Mouse (Mus musculus): ENCODE results near the gene Sun1. TPM values are rescaled to one million over a fixed set of nuclear protein-coding genes. Genes with fewer than 3 reads are reported as not detected.

The Sun1 gene
- 33.4 and 43.0 TPM in 2 replicates for total RNA-seq (2014; fragmentation: Nextera tagmentation)
- total RNA-seq (2017), result 23.3 and 33.9 TPM in 2 replicates

- ATAC-seq (replicated peaks; ENCODE audit: poor library complexity, severe bottlenecking), result peak; percentile 86
Observed at GRCm38 (mm10) chr5:139199995-139200769, at the start of gene Sun1. Gene Sun1, plus strand, starts transcription at chr5:139200637.

GRCm38 (mm10) chr5:139160899-139161298 lies 39.5 kb upstream of the Sun1 start:
- ATAC-seq (replicated peaks; ENCODE audit: poor library complexity, severe bottlenecking), result no peak

- no peak for ATAC-seq (replicated peaks; ENCODE audit: poor library complexity, severe bottlenecking)
Observed at GRCm38 (mm10) chr5:139161632-139162031, 38.8 kb upstream of the Sun1 start.

- no peak; the same call in 1 of the 2 replicates for ATAC-seq (replicated peaks; ENCODE audit: poor library complexity, severe bottlenecking)
Observed at GRCm38 (mm10) chr5:139166781-139167361, 33.6 kb upstream of the Sun1 start.

- no peak for ATAC-seq (replicated peaks; ENCODE audit: poor library complexity, severe bottlenecking)
Observed at GRCm38 (mm10) chr5:139167548-139167947, 32.9 kb upstream of the Sun1 start.

GRCm38 (mm10) chr5:139171929-139172328 lies 28.5 kb upstream of the Sun1 start:
- no peak for ATAC-seq (replicated peaks; ENCODE audit: poor library complexity, severe bottlenecking)

- no peak for ATAC-seq (replicated peaks; ENCODE audit: poor library complexity, severe bottlenecking)
Observed at GRCm38 (mm10) chr5:139174141-139174540, 26.3 kb upstream of the Sun1 start.

GRCm38 (mm10) chr5:139174556-139175547 lies 25.6 kb upstream of the Sun1 start:
- no peak for ATAC-seq (replicated peaks; ENCODE audit: poor library complexity, severe bottlenecking)

GRCm38 (mm10) chr5:139178895-139179631 lies 21.4 kb upstream of the Sun1 start:
- ATAC-seq (replicated peaks; ENCODE audit: poor library complexity, severe bottlenecking), result peak; percentile 94

GRCm38 (mm10) chr5:139183131-139183530 lies 17.3 kb upstream of the Sun1 start:
- ATAC-seq (replicated peaks; ENCODE audit: poor library complexity, severe bottlenecking), result no peak

- no peak for ATAC-seq (replicated peaks; ENCODE audit: poor library complexity, severe bottlenecking)
Observed at GRCm38 (mm10) chr5:139183601-139184000, 16.8 kb upstream of the Sun1 start.

GRCm38 (mm10) chr5:139184897-139185296 lies 15.5 kb upstream of the Sun1 start:
- no peak for ATAC-seq (replicated peaks; ENCODE audit: poor library complexity, severe bottlenecking)

- ATAC-seq (replicated peaks; ENCODE audit: poor library complexity, severe bottlenecking), result no peak
Observed at GRCm38 (mm10) chr5:139189726-139190125, 10.7 kb upstream of the Sun1 start.

- no peak for ATAC-seq (replicated peaks; ENCODE audit: poor library complexity, severe bottlenecking)
Observed at GRCm38 (mm10) chr5:139190958-139191357, 9.5 kb upstream of the Sun1 start.

GRCm38 (mm10) chr5:139198779-139199178 lies 1.7 kb upstream of the Sun1 start:
- no peak for ATAC-seq (replicated peaks; ENCODE audit: poor library complexity, severe bottlenecking)

- no peak for ATAC-seq (replicated peaks; ENCODE audit: poor library complexity, severe bottlenecking)
Observed at GRCm38 (mm10) chr5:139199636-139199994, 822 bp upstream of the Sun1 start.

GRCm38 (mm10) chr5:139200770-139201569 lies 533 bp downstream of the Sun1 start:
- ATAC-seq (replicated peaks; ENCODE audit: poor library complexity, severe bottlenecking), result peak; percentile 14

GRCm38 (mm10) chr5:139202127-139202526 lies 1.7 kb downstream of the Sun1 start:
- ATAC-seq (replicated peaks; ENCODE audit: poor library complexity, severe bottlenecking), result no peak

- ATAC-seq (replicated peaks; ENCODE audit: poor library complexity, severe bottlenecking), result no peak
Observed at GRCm38 (mm10) chr5:139203312-139203711, 2.9 kb downstream of the Sun1 start.

Data from granulocyte monocyte progenitor cell, adult 5-6 weeks (primary cell).